Mouse (Mus musculus) kidney, adult 2 months (tissue): ENCODE measurements around the gene Astn1.

ENCODE experiments used
- CTCF ChIP-seq: fragments of 200-500 bp; conservative IDR thresholded peaks from 2 replicates; pipeline ENCODE4 v1.5.1; 2011; ENCODE audit warnings: low read depth, mild to moderate bottlenecking, control low read depth, low read length, moderate library complexity, mixed read lengths; ENCODE audit not compliant: insufficient read depth, insufficient read length
- POLR2A ChIP-seq: fragments of 200-500 bp; IDR thresholded peaks from one replicate; pipeline ENCODE4 v1.6.1; 2011; ENCODE audit warnings: low read depth, low read length, control low read depth

- TF ChIP-seq CTCF (no peak), POLR2A (no peak)
Measured at GRCm38 (mm10) chr1:158364461-158364860, 2.4 kb downstream of the Astn1 start.
